Mouse (Mus musculus) midbrain, embryonic 13.5 days (tissue): Measurements from ENCODE around the gene Slc7a6. TPM values are rescaled to one million over a fixed set of nuclear protein-coding genes. Genes with fewer than 3 reads are reported as not detected.
A peak's percentile ranks its signal among the peaks of the same experiment; 100 is the strongest.

Experiments used
- ATAC-seq: fragments of 200-750 bp; cut with Nextera tagmentation; 2 replicates; pipeline ENCODE4 v1.8.0; 2017; ENCODE audit warnings: mild to moderate bottlenecking, moderate TSS enrichment, moderate library complexity
- H3K27ac ChIP-seq: fragments of 300-500 bp; sonication (generic); 2 replicates; pipeline ENCODE4 v1.5.1; 2015; ENCODE audit warnings: inconsistent platforms, mild to moderate bottlenecking, moderate library complexity
- H3K27me3 ChIP-seq: fragments of 300-500 bp; sonication (generic); 2 replicates; pipeline ENCODE4 v1.6.1; 2015; ENCODE audit warnings: mild to moderate bottlenecking, inconsistent platforms
- H3K36me3 ChIP-seq: fragments of 300-500 bp; sonication (generic); 2 replicates; pipeline ENCODE4 v1.6.1; 2015; ENCODE audit warnings: mild to moderate bottlenecking, inconsistent platforms
- H3K4me1 ChIP-seq: fragments of 300-500 bp; sonication (generic); replicated peaks from 2 replicates; pipeline ENCODE4 v1.6.1; 2015; ENCODE audit warnings: inconsistent platforms
- H3K4me2 ChIP-seq: fragments of 300-500 bp; sonication (generic); replicated peaks from 2 replicates; pipeline ENCODE4 v1.6.1; 2015; ENCODE audit warnings: moderate library complexity, mild to moderate bottlenecking, inconsistent platforms
- H3K4me3 ChIP-seq: fragments of 300-500 bp; sonication (generic); replicated peaks from 2 replicates; pipeline ENCODE4 v1.5.1; 2015; ENCODE audit warnings: mild to moderate bottlenecking, inconsistent platforms
- H3K9ac ChIP-seq: fragments of 300-500 bp; sonication (generic); replicated peaks from 2 replicates; pipeline ENCODE4 v1.6.1; 2015; ENCODE audit warnings: mild to moderate bottlenecking, inconsistent platforms
- H3K9me3 ChIP-seq: fragments of 300-500 bp; sonication (generic); 2 replicates; pipeline ENCODE4 v1.6.1; 2016; ENCODE audit warnings: mild to moderate bottlenecking, inconsistent platforms
- WGBS: fragments of 180-500 bp; shearing (Covaris S2); methylation state at CpG from one replicate; pipeline ENCODE4 v1.1.7; 2015; 5-methylcytosine and 5-hydroxymethylcytosine counted together
- polyA plus RNA-seq: library from polyadenylated mRNA; unstranded; fragments of >200 nt; fragmentation: Nextera tagmentation; extraction: Ambion mirVana; gene quantifications from 2 replicates; pipeline ENCODE4 v1.2.1, GENCODE M21; 2015

Gene Slc7a6
- polyA plus RNA-seq, 1 experiment from 2014 or later: 81.0 TPM

DNA sequence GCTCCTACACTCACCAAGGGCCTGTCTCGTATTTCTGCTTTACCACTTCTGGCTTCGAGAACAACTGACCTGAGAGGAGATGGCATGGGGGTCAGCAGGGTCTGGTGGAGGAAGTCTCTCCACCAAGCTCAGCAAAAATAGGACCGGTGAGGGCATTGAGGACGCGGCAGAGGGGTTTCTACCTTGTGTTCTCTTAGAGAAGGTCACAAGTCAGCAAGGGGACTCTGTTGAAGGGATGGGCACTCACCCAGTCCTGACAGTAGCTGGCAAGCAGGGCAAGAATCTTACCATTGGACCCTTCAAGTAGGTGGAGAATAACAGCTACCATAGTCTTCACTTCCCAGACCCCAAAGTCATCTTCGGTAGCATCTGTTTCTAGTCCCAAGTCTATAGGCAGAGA lies 34.7 kb upstream of the Slc7a6 start:
- no peak for ATAC-seq
- Histone ChIP-seq H3K9me3 (no peaks in the 10 kb centered on the region), H3K36me3 (peaks cover 34% of the 10 kb centered on the region), H3K4me3 (no peak overlapping the region), H3K9ac (no peak overlapping the region), H3K27ac (no peak overlapping the region), H3K4me2 (no peak overlapping the region), H3K4me1 (peaks cover 29% of the 10 kb centered on the region), H3K27me3 (peaks cover 62% of the 10 kb centered on the region)
- WGBS: 88% methylated on average over 6 of the region's 6 CpGs

DNA sequence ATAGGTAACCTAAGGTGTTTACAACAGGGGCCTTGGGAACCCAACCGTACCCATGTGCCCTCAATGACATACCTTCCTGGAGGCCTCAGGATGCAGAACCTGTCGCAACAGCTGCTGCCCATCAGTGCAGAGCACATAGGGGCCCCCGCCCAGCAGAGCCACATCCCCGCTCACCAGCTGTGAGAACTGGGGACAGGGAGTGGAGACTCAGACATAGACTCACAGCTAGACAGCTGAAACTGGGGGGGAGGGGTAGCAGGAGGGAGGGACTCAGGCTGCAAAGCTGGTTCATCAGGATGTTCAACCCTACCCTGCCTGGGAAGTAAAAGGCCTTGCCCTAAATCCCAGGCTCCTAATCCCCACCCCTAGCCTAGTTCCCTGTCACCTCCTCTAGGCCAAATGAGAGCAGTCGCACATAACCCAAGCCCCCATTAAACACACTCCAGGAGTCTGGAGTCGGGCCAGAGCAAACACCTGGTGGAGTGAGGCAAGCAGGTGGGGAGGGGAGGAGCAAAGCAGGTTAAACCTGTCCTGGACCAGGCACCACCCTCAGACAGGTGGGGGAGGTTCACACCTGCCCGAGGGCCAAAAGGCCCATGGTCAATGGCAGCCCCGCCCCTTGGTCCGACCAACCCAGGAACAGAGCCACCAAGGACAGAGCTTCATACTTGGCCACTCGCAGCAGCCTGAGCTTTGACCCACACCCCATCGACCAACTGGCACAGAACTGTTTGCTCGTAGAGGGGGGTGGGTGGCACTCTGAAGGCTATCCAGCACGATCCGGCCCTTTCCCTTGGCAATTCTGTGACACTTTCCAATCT lies 33.7 kb upstream of the Slc7a6 start:
- peaks cover 25% of the 10 kb centered on the region for H3K36me3 ChIP-seq
- H3K4me1 ChIP-seq: peaks cover 29% of the 10 kb centered on the region
- 20% methylated on average over 14 of the region's 14 CpGs for WGBS
- no peak overlapping the region for H3K9ac ChIP-seq
- ATAC-seq: no peak
- H3K4me2 ChIP-seq: no peak overlapping the region
- H3K9me3 ChIP-seq: no peaks in the 10 kb centered on the region
- peaks cover 73% of the 10 kb centered on the region for H3K27me3 ChIP-seq
- H3K4me3 ChIP-seq: no peak overlapping the region
- H3K27ac ChIP-seq: no peak overlapping the region

DNA sequence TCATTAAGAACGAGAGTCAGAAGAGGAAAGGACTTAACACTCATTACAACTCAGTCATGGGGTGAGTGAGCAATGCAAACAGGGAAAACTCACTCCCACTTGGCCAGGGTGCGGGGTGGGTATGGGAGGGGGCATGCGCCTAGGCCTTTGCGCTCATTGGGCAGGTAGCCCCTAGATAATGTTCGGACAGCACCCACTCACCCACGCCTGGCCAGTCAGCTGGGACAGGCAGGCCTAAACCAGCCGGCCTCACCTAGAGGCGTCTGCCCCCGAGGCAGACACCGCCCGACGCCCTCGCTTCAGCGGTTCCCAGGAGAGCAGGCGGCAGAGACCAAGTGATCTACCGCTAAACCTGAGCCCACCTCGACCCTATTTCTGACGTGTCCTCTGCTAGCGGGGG lies 33.0 kb upstream of the Slc7a6 start:
- Histone ChIP-seq H3K4me2 (peak overlapping the region; percentile 76; the same call in 1 of the 2 replicates), H3K9ac (no peak overlapping the region), H3K36me3 (peaks cover 20% of the 10 kb centered on the region), H3K27me3 (peaks cover 78% of the 10 kb centered on the region), H3K4me3 (0 out of 2 replicates have a peak overlapping the region, but pooled peaks have one; percentile 46), H3K9me3 (no peaks in the 10 kb centered on the region), H3K27ac (no peak overlapping the region), H3K4me1 (peaks cover 29% of the 10 kb centered on the region)
- no peak for ATAC-seq
- 8% methylated on average over 19 of the region's 19 CpGs for WGBS

DNA sequence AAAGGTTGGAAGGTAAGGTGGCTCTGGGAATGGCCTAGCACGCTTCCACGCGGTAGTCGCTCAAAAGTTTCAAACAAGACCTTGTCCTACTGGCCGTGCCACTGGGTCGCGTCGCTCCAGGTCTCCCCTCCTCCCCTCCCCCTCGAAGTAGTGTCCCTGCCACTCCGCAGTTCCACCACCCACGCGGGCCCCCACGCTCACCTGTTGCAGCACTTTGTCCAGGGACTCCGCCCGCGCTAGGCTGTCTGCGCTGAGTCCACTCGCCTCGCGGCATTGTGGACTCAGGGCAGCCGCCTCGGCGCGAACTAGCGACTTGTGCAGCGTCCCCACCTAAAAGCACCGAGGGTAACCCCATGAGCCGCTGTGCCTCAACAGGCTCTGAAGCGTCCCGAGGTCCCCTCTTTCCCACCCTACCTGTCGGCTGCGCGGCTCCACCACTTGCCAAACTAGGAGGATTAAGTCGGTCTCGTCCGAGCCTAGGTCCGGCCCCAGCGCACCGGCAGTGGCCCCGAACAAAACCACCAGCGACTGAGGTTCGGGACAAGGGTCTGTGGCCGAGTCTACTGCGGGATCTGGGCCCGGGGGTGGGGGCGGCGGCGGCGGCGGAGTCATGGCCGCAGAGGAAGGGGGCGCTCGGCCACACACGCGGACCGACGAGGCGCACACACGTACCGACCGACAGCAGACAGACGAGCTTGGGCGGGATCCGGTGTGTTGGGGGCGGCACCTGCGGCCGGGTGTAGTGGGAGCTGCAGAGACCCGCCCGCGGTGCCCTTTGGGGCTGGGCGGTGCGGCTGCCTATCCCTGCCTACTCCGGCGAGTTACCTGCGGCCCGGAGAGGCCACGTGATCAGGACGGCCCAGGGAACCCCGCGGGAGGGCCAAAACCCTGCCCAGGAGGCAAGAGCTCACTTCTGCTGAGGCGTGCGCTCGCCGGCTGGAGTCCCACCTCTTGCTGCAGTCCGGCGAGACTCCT lies 32.2 kb upstream of the Slc7a6 start, which contains the start of gene Esrp2:
Gene Esrp2 (minus strand): TSS at position 819 of the 975 bp plus-strand sequence.
- peak within 1 kb of the TSS; percentile 76 for H3K4me2 ChIP-seq
- no peaks in the 10 kb centered on the region for H3K9me3 ChIP-seq
- H3K9ac ChIP-seq: peak within 1 kb of the TSS; percentile 52
- H3K27ac ChIP-seq: no peak within 1 kb of the TSS
- under 1% methylated on average over 83 of the region's 86 CpGs for WGBS
- H3K27me3 ChIP-seq: peaks cover 78% of the 10 kb centered on the region
- peak within 1 kb of the TSS; percentile 46 for H3K4me3 ChIP-seq
- H3K4me1 ChIP-seq: peaks cover 29% of the 10 kb centered on the region
- peaks cover 12% of the 10 kb centered on the region for H3K36me3 ChIP-seq
- no peak for ATAC-seq

DNA sequence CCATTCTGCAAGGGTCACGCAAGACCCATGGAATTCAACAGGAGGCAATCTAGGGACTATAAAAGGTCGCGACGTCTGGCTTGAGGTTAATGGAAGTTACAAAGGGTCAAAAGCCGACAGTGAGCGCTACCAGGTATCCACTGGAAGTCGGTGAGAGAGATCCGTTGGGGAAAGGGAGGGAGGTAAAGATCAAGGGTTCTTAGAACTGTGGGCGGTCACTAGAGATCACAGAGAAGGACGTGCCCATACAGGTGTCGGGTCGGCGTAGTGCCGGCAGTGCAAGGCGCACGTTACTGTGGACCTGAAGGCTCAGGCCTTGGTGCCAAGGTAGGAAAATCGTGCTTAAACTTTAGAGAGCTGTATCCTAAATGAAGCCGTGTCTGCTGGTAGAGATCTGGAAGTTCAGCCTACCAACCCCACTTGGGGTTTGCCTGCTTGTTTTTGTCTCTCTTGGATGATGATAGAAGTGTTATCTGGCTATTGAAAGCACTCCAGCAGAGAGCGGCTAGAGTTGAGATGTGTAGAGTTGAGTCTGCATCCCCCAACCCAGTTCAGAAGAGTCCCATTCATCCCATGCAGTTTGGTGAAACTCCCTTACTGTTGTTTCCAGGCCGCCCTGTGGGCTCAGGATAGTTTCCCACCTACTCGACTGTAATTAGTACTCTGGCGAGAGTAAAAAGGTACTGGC lies 31.3 kb upstream of the Slc7a6 start:
- Histone ChIP-seq H3K4me3 (peak overlapping the region; percentile 46), H3K36me3 (peaks cover 9% of the 10 kb centered on the region), H3K27me3 (peaks cover 78% of the 10 kb centered on the region), H3K27ac (no peak overlapping the region), H3K9me3 (no peaks in the 10 kb centered on the region), H3K4me2 (peak overlapping the region; percentile 76), H3K9ac (peak overlapping the region; percentile 52), H3K4me1 (peaks cover 29% of the 10 kb centered on the region)
- no peak for ATAC-seq
- WGBS: 3% methylated on average over 22 of the region's 22 CpGs

DNA sequence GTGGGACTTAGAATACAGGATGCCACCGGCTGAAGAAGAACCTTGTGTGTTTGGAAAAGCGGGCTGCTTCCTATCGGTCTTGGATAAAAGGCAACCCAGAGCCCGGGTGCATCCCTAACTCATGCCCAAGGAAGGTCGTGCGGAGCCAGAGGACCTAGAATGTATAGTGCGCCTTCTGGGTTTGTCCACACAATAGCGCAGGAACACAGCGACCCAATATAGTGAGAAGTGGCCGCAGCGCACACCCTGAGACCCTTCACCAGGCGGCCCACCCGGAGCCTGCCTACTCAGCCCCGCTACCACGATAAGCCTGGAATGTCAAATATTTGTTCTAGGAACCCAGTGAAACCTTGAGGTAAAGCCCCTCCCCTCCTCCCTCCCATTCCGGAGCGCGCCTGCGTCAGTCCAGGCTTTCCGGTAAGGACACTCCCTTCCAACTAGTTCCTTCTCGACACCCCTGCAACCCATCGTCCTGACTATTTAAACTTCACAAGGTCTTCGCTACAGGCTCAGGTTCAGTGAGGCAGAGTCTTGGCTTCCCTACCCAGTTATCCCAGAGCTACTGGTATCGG lies 30.7 kb upstream of the Slc7a6 start:
- Histone ChIP-seq H3K27me3 (peaks cover 75% of the 10 kb centered on the region), H3K9ac (peak overlapping the region; percentile 52), H3K4me3 (peak overlapping the region; percentile 46), H3K27ac (no peak overlapping the region), H3K4me2 (peak overlapping the region; percentile 76), H3K9me3 (no peaks in the 10 kb centered on the region), H3K36me3 (0 out of 2 replicates have a peak, but pooled peaks cover 3% of the 10 kb centered on the region), H3K4me1 (peaks cover 29% of the 10 kb centered on the region)
- under 1% methylated on average over 24 of the region's 24 CpGs for WGBS
- no peak for ATAC-seq

DNA sequence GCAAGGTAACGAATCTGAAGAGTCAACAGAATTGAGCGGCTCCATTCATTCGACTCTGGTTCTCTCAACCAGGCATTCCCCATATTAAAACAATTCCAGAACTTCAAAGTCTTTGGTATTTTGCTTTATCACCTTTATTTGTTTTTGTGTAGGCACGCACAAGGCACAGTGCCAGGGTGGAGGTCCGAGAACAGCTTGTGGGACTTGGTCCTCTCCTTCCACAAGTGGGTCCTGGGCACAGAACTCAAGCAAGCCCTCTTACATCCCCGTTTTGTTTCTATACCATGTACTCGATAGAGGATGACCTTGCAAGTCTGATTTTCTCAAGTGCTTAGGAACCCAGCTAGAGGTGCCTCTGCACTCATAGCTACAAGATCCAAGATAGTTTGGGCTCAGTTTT lies 30.0 kb upstream of the Slc7a6 start:
- 20% methylated on average over 7 of the region's 7 CpGs for WGBS

DNA sequence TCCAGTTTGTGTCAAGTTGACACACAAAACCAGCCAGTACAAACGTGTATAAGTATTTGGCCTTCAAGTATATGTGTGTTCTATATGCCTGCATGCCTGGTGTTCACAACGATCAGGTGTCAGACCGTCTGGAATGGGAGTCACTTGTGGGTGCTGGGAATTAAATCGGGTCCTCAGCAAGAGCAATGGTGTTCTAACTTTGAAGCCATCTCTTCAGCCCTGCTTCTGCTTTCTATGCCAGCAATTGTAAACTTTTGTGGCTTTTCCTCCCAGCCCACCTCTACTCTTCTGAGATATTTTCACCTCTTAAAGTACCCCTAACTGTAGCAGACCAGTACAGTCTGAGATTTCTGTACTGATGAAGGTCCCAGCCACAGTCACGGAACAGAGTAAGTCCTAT lies 28.5 kb upstream of the Slc7a6 start:
- H3K9ac ChIP-seq: no peak overlapping the region
- peaks cover 29% of the 10 kb centered on the region for H3K4me1 ChIP-seq
- ATAC-seq: no peak
- H3K9me3 ChIP-seq: no peaks in the 10 kb centered on the region
- H3K27ac ChIP-seq: no peak overlapping the region
- peaks cover 53% of the 10 kb centered on the region for H3K27me3 ChIP-seq
- 68% methylated on average over 5 of the region's 5 CpGs for WGBS
- H3K4me2 ChIP-seq: no peak overlapping the region
- no peaks in the 10 kb centered on the region for H3K36me3 ChIP-seq
- no peak overlapping the region for H3K4me3 ChIP-seq

More for the DNA sequence above, 30.0 kb upstream of the Slc7a6 start:
- peak overlapping the region; percentile 76 for H3K4me2 ChIP-seq
- ATAC-seq: no peak
- no peaks in the 10 kb centered on the region for H3K9me3 ChIP-seq
- peak overlapping the region; percentile 46 for H3K4me3 ChIP-seq
- peaks cover 29% of the 10 kb centered on the region for H3K4me1 ChIP-seq
- 0 out of 2 replicates have a peak overlapping the region, but pooled peaks have one; percentile 52 for H3K9ac ChIP-seq
- no peak overlapping the region for H3K27ac ChIP-seq
- H3K36me3 ChIP-seq: no peaks in the 10 kb centered on the region
- peaks cover 69% of the 10 kb centered on the region for H3K27me3 ChIP-seq

DNA sequence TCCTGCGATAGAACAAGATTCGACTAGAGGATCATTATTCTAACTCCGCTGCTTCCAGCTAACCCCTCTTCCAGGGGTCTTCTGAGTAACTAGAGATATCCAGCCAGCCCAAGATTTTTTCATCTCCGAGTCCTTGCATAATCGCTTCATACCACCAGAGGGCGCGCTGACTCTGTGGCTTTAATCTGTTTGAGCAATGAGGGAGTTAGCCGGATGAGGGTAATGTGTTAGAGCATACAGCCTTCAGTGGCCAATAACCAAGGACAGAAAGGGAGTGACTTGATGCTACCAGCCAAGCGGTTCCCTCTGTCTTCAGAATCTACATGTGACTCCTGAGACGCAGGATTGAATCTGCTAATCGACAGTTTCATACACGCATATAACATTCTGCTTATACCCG lies 27.9 kb upstream of the Slc7a6 start:
- no peak overlapping the region for H3K27ac ChIP-seq
- H3K9me3 ChIP-seq: no peaks in the 10 kb centered on the region
- H3K27me3 ChIP-seq: peaks cover 48% of the 10 kb centered on the region
- 17% methylated on average over 13 of the region's 13 CpGs for WGBS
- ATAC-seq: peak; percentile 79
- peaks cover 27% of the 10 kb centered on the region for H3K4me1 ChIP-seq
- H3K9ac ChIP-seq: no peak overlapping the region
- H3K4me3 ChIP-seq: no peak overlapping the region
- no peaks in the 10 kb centered on the region for H3K36me3 ChIP-seq
- no peak overlapping the region for H3K4me2 ChIP-seq

DNA sequence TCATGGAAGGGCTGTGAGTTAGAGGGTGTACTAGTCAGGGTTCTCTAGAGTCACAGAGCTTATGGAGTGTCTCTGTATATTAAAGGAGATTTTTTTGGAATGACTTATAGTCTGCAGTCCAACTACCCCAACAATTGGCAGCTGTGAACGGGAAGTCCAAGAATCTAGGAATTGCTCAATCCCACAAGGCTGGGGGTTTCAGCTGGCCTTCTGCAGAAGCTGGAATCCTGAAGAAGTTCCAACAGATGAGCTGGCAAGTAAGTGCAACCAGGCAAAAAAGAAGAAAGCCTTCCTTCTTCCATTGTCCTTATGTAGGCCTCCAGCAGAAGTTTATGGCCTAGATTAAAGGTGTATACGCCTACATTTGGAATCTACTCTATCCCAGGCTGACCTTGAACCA lies 23.3 kb upstream of the Slc7a6 start:
- no peak for ATAC-seq
- 98% methylated on average over 2 of the region's 2 CpGs for WGBS

DNA sequence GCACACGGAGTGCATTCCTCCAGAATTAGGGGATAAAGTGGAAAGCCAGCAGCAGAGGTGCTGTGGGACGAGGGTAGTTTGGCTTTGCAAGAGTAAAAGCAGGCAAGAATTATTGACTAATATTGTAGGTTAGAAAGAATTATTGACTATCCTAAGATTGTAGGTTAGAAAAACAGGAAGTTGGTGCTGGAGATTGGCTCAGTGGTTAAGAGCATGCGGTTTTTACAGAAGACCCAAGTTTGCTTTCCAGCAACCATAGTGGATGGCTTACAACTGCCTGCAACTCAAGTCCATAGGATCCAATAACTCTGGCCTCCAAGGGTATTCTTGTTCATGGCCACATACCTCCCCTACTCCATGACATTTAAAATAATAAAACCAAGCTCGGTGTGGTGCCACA lies 22.6 kb upstream of the Slc7a6 start:
- H3K27me3 ChIP-seq: no peaks in the 10 kb centered on the region
- H3K36me3 ChIP-seq: no peaks in the 10 kb centered on the region
- H3K9me3 ChIP-seq: no peaks in the 10 kb centered on the region
- no peak overlapping the region for H3K4me2 ChIP-seq
- peaks cover 8% of the 10 kb centered on the region for H3K4me1 ChIP-seq
- H3K9ac ChIP-seq: no peak overlapping the region
- H3K4me3 ChIP-seq: no peak overlapping the region
- H3K27ac ChIP-seq: no peak overlapping the region
- ATAC-seq: no peak
- 94% methylated on average over 4 of the region's 4 CpGs for WGBS

More for the DNA sequence above, 23.3 kb upstream of the Slc7a6 start:
- H3K9me3 ChIP-seq: no peaks in the 10 kb centered on the region
- H3K9ac ChIP-seq: no peak overlapping the region
- H3K4me2 ChIP-seq: no peak overlapping the region
- peaks cover 2% of the 10 kb centered on the region for H3K27me3 ChIP-seq
- no peaks in the 10 kb centered on the region for H3K36me3 ChIP-seq
- H3K4me1 ChIP-seq: 0 out of 2 replicates have a peak, but pooled peaks cover 3% of the 10 kb centered on the region
- no peak overlapping the region for H3K27ac ChIP-seq
- no peak overlapping the region for H3K4me3 ChIP-seq
